Mouse (Mus musculus) liver, postnatal 0 days (tissue): ENCODE measurements at regions not wholly inside any gene's neighbourhood (a gene's known extent, or its start where the extent isn't known, plus 50 kb on each side); places are given as distances from the start of the nearest gene placed in this dataset.

Experiments used
- CTCF ChIP-seq: sonication (generic); IDR thresholded peaks from 2 replicates; pipeline ENCODE4 v1.5.1; 2016; ENCODE audit warnings: antibody characterized with exemption, low read depth
- EP300 ChIP-seq: IDR thresholded peaks from 2 replicates; pipeline ENCODE4 v1.6.1; 2016; ENCODE audit warnings: antibody characterized with exemption, low read depth, mild to moderate bottlenecking

DNA sequence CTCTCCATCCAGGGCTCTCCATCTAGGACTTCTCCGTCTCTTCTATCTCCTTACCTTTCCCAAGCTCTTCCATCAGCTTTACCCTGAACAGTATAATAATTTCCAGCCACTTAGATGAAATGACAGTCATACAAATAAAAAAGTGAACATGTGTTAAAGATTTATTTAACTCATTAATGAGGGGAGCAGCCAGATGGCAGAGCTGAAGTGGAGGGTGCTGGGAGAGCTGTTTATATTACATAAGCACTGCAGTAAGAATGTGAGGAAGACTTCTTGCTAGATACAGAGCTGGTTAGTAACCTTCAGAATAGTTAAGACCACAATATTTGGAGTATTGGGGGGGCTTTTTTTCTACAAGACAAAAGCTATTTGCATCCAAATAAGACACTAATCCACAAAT, 234.9 kb downstream of the Gm12728 start:
- no peak for TF ChIP-seq CTCF
- TF ChIP-seq EP300, result no peak
